Mouse (Mus musculus) yolk sac, embryonic 10.5 days (tissue): ENCODE measurements around the gene Ptprd.

Experiments
- DNase-seq: peaks from one replicate; pipeline ENCODE4 v3.0.0-alpha.2; 2017; ENCODE audit warnings: low spot score

The Ptprd gene

DNA sequence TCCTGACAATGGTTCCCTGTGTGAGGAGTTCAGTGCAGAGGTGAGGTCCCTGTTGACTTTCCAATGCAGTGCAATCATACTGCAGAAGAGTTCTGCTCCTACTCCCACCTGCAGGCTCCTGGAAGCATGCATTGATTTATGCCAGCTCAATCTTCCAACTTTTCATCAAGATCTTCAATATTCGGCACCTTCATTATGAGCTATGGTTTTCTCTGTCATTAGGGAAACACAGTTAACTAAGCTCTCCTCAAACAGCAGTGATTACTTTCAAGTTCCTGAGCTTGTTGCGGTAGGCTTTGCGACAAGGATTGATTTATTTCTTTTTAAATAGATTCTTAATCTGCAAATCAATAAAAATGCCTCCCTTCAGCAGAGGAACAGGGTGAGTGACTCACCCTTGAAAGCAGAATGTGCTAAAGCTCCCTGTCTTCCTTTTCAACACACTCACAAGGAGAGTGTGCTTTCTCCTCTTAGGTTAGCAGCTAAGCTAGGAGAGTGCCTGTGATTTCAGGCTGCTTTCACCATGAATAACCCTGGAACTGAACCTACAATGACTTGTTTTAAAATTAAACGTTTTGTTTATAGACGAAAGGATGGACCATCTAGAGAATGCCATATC is 1298.1 kb downstream of the Ptprd start:
- no peak for DNase-seq

DNA sequence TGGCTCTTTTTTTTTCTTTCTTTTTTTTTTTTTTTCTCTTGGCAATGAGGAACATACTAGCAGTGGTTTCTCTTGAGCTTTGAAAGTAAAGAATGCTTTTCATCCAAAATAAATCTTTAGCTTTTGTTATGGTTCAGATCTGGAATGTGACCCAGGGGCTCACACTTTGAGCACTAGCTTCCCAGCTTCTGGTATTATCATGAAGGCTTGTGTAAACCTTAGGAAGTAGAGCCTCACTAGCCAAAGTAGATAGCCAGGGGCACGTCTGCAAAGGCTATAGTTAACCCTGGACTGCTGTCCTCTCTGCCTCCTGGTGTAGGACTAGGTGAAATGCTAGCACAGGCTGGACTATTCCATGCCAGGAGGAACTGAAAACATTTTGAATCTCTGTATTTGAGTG is 1310.1 kb downstream of the Ptprd start:
- DNase-seq: no peak

DNA sequence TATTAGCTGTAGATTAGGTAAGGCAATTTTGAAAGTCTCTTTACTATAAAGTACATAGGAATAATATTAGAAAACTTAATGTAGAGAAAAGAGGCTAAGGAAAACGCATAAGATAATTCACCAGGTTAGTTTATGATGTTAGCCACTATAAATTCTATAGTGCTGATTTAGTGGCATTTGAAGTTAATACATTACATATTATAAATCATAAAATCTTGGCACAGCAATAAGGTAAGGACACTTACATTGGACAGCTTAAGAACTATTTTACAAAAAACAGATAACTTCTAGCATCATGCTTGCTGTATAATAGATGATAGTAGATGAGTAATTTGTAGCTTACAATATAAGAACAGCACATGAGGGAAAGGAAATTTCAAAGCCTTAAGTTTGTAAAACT is 1322.1 kb downstream of the Ptprd start:
- no peak for DNase-seq

DNA sequence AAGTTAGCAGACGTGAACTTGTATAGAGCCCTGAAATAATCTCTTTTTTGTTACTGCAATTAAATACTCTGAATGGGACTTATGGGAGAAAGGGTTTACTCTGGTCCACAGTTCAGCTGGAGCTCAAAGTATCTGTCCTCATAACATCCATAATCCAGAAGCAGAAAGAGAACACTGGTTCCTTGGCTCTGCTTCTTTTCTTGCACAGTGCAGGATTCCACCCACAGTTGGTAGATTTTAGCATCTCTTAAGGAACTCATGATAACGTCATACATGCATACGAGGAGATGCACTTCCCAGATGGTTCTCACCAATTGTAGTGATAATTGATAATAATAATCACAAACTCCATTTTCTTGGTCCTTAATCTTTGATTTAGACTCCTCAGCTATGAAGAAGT is 1330.2 kb downstream of the Ptprd start:
- no peak for DNase-seq

DNA sequence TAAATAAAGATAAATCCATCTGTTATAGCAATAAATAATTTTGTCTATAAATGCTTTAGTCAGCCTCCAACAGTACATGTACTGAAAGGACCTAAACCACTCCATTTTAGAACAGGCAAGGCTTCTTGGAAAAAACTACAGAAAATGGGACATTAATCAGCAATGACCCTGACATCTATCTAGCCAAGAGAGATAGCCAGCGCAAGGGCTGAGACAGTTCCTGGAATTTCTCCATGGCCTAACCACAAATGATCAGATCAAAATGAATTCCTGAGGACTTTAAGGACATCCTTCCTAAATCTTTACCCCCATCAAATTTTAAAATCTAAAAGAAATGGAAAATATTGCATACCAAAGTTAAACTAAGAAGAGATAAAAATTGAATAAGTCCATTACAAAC is 1340.8 kb downstream of the Ptprd start:
- no peak for DNase-seq

DNA sequence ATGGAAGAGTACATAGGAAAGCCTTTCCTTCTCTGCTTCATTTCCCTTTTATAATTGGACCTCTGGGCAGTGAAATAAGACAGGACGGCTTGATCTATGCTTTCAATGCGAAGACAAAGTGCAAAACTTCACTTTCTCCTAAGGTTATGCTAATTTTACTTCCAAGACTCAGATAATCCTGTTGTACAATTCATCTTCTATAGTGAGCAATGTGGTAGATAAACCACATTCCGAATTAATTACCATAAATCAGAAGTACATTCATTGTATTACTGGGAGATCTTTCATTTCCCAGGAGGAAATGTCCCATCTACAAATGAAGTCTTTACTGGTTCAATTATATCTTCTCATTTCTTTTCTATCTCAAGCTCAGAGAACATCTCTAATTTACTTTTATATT is 1346.2 kb downstream of the Ptprd start:
- no peak for DNase-seq

DNA sequence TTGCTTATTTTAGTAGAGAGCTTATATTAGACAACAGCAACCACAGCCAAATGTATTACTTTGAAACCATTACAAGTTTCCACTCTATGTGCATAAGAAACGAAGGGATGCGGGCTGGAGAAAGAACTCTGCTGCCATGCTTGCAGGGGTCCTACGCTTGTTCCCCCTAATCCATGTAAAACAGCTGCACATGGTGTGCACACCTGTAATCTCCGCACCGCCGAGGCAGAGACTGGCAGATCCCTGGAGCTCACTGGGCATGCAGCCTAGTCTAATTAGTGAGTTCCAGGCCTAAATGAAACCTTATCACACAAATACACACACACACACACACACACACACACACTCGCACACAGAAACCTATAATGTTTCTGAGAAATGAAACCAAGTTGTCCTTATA is 1365.5 kb downstream of the Ptprd start:
- no peak for DNase-seq

DNA sequence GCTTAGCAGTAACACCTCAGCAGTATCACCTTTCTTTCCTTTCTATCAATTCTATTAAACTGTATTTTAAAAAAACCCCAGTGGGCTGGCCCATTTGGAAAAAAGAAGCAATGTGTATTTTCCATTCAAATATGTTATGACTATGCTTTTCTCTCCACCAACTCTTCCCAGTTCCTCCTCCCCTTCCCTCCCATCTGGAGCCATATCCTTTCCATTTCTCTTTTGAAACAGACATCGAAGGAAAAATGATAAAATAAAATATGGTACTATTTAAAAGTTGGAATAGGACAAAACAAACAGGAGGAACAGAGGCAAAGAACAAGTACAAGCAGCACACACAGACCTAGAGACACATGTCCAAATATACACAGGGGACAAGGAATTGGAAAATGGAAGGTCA is 1372.7 kb downstream of the Ptprd start:
- no peak for DNase-seq

DNA sequence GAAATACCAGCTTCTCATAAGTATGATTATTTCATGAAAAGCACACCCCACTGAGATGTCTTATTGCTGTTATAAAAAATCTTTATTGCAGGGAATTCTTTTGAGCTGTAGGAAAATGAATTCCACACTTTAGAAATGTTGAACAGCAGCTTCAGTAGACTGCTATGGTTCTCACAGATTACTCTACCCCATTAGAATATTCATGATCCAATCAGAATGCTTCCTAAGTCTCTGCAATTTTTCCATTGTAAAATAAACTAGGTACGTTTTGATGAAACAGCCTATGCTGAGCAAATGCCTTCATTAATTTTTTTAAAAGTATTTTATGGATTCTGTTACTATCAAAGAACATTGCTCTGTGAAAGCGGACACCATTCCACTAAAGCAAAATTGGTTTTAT is 1399.6 kb downstream of the Ptprd start:
- no peak for DNase-seq

DNA sequence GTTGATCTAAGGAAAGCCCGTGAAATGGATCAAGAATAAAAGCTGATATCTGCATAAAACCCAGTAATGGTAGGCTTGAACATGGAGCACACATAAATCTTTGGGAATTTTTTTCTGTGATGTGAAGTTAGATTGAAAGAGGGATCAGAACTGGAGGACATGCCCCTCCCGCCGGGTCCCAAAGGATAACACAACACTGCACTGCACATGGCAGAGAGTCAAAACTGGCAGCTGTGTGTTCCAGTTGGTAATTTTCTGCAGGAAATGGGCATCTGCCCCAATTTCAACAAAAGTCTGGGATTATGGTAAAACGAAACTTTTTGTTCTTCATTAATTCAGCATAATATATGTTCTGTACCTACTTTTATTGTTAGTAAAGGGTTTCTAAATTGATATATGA is 1409.1 kb downstream of the Ptprd start:
- DNase-seq: no peak

DNA sequence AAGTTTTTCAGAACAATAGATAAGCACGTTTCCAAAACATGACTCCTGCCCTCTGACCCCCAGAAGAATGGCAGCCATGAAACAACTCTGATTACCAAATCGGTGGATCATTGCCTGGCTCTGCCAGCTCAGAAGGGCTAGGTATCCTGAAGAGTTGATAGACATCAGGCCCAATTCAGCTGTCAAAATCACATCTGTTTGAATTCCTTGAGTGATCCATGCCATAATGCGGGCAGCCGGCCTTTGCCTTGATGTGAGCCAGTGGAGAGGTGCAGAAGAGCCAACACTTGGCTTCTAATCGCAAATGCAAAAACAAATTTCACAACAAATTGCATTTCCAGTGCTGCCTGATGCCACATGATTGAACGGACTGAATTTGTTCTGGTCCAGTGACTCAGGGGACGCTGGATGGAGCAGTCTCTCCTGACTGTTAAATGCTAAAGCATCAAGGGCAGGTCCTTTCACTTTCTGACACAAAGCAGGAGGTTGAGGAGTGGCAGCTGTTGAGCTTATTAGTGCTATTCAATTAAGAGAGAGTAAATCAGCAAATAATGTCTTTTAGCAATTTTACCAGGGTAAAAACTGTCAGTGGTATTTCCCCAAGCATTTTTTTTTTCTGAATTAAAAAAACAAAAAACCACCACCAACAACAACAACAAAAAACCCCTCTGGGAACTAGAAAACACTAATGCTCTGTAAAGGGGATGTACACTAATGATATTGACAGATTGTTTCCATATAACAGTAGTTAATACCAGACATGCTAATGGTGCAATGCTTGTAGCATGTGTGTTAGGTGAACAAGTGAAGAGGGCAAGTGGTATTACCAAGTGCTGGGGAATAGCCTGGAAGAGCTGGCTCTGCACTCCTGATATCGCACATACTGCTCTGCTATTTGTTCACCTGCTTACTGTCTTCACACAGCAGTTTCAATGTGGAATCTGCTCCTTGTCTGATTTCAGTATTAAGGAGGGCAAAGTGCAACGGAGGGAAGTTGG is 1413.5 kb downstream of the Ptprd start:
- no peak for DNase-seq

DNA sequence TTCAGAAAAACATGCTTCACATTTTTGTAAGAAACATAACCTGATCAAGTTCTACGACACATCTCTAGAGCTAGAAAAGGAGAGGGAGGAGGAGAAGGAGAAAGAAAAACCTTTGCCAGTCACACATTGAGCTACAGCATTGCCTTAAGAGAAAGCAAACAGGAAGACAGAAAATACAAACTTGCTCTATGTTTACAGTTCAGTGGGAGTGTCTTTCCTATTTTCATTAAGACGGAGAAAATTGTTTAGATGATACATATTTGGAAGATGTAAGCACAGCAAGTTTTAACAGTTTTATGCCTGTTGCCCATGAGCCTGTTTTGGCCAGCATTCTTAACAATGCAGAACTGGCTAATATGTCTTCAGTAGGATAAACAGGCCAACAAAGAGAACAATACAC is 1426.4 kb downstream of the Ptprd start:
- DNase-seq: no peak

DNA sequence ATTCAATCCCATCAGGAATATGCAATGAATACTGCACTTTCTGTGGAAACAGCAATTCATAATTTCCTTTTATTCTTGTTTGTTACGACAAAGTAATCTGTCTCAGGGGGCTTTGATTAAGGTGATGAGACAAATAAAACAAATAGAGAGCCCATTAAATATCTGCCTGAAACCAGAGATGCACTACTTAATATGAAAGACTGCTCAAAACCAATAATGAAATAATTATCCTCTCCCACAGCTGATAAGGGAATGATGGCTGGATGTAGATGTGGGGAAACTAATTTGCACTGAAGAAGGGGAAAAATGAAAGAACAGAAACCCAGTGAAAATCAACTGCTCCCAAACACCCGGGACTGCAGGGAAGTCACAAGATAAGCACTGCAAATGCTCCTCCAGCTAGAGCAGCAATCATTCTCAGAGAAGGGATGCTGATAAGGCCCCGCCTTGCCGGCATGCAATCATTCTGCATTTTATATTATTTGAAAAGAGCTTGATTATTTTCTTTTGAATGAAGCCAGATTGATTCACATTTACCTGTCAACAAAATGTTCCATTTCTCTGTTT is 1432.1 kb downstream of the Ptprd start:
- no peak for DNase-seq

DNA sequence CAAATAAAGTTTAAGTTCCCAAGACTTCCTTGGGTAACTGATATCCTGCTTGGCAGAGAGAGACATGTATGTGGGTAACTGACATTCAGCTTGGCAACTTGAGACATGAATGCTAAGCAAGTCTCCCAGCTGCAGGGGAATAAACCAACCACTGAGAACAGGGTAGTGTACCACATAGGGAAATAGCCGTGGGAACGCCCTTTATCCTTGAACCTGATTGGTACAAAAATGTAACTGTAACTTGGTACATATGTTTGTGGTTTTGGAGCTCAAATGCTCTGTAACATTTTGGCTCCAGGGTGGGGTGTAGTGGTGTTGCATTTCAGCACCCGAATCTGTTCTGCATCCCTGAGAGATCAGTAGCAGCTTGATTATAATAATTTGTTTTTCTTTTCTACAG is 1444.8 kb downstream of the Ptprd start:
- DNase-seq: no peak

DNA sequence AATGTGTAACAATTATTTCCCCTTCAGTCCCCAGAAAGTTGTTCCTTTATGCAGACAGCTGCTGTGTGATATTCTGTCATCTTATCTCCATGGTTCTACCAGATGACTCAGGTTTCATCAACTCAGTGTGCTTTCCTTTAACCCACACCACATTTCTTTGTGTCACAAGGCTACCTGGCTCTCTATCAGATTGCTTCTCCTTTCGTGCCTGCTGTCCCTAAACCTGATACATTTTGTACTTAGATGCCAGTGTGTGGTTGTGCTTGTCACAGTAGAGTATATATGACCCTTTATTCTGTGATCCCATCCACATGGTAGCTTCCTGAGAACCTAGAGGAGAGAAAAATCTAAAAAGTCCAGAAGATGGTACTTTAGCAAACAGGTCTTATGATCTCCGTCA is 1445.3 kb downstream of the Ptprd start:
- DNase-seq: no peak

DNA sequence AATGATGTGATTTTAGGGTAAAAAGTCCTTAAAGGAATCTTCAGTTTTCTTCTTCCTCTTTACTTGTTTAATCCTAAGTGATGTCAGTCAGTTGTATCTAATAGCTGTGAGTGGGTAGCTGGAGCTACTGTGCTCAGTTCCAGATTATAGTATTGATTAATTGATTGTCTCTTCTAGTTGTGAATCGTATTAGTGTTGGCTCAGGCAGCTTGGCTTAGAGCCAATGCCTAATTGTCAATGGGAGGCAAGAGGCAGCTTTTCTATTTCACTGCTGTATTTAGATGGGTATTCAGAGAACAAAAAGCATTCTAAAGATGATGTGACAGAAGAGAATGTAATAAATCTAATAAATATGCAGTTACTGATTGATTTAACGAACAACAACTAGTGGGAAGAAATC is 1461.1 kb downstream of the Ptprd start:
- no peak for DNase-seq

DNA sequence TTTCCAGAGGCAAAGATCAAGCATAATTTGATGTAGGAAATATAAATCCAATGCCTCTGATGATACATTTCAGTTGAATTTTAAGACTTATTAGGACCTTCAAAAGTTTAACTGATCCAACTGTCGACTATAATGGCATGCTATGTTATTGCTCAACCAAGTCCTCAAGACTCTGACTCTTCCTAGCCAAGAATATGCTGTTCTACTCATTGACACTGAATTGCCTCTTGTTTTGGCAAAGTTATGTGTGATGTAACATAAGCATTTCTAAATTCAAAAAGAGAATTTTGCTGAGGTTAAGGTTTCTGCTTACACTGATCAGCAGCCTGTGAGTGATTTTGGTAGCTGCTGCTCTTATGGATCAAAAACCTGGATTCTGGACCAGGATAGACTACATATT is 1475.9 kb downstream of the Ptprd start:
- no peak for DNase-seq

DNA sequence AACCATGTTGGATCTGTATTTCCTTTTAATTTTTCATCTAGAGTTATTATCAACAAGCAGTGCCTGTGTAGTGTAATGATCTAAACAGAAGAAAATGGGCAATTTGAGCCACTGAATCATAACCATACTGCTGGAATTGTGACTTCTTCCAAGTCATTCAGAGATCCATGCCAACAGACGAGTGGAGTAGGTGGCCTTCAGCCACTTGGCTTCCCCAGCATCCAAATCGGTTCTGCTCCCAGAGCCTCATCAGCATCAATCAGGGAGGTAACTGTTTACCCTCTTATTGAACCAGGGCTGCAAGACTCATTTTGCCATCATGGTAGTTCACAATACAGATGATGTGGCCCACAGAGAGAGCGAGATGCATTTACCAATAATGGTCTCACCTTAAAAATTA is 1536.0 kb downstream of the Ptprd start:
- no peak for DNase-seq

DNA sequence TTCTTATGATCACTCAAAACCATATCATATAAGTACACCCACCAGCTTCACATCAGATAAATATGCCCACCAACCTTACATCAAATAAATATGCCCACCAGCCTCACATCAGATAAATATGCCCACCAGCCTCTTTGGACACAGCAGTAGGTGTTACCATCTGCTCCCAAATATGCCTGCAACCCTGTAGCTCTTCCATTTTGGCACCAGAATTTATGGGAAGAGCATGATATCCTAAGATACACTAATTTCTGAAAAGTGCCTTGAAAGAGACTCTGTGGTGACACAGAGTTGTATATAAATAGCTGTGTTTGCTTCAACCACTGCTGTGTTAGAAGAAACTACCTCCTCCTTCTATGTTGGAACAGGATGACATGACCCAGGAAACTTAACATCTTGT is 1538.5 kb downstream of the Ptprd start:
- no peak for DNase-seq

DNA sequence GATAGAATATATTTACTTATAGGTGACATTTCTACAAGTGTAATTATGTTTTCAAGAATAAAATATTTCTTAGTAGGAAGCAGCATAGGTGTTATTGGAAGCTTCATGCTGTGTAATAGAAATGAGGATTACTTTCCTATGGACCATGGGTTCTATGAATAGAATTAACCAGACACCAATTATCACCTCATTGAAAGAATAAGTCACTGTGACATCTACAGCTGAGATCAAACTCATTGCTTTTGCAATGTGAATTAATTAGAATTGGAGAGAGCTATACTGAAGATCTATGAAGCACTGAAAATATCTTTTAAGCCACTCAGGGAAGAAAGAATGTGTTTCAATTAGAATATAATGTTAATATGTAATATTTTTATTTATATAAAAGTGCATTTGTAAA is 1539.1 kb downstream of the Ptprd start:
- no peak for DNase-seq

DNA sequence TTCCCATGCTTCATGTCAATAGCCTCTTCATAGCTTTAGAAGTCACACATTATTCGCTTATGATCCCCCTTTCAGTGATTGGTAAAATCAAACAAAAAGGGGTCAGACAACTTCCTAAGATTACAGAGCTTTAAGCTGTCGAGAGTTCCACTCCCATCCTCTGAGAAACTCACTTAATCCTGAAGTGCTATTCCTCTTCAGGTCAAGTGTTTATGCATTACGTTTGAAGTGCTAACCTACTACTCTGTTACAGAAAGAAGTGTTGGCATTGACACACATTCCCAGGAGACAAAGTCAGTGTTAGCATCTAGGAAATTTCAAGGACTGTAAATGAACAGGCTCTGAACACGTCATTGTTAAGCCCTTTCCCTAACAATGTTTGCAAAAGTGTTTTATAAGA is 1550.0 kb downstream of the Ptprd start:
- DNase-seq: no peak

DNA sequence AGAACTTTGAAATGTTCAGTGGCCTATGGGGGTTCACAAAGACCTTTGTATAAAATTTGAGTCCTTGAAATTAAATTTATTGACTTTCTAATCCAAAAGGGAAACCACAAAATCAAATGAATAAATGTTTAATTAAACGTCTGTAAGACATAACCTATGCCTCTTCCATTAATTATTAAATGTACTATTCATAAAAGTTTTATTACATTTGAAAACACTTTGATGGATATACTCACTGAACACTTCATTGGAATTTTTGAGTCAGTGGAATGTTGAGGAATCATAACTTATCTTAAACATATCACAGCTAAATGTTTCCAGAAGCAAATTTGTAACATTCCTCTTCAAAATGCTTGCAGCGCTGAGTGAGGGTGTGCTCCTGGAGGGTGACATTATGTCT is 1551.6 kb downstream of the Ptprd start:
- DNase-seq: no peak

DNA sequence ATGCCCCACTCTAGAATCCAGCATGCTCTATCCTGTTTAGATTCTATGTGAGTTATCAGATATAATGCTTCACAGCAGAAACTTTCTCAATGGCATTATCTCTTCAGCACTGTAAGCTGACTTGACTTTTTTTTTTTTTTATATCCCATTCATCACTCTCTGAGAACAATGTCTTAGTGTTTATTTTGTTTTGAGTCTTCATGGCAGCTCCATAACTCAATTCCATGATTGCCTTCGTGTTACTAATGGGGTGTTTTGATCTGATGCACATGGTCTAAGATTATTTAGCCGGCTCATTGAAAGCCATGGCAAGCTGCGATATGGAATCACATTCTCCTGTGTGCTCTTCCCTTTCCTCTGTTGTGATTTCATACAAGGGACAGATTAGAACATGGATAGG is 1555.0 kb downstream of the Ptprd start:
- no peak for DNase-seq
